Mouse (Mus musculus) kidney, postnatal 0 days (tissue): ENCODE measurements around the gene Hpf1. TPM values are rescaled to one million over a fixed set of nuclear protein-coding genes. Genes with fewer than 3 reads are reported as not detected.
A peak's percentile ranks its signal among the peaks of the same experiment; 100 is the strongest.

Experiments used
- ATAC-seq: fragments of 200-750 bp; cut with Nextera tagmentation; replicated peaks from 2 replicates; pipeline ENCODE4 v1.8.0; 2017; ENCODE audit warnings: low read depth, moderate number of reproducible peaks, moderate TSS enrichment, moderate library complexity; ENCODE audit not compliant: low FRiP score
- DNase-seq: peaks from one replicate; pipeline ENCODE4 v3.0.0-alpha.2; 2016; ENCODE audit warnings: low spot score
- H3K27ac ChIP-seq: fragments of 300-500 bp; sonication (generic); 2 replicates; pipeline ENCODE4 v1.5.1; 2014; ENCODE audit warnings: mild to moderate bottlenecking
- H3K27me3 ChIP-seq: fragments of 300-500 bp; sonication (generic); 2 replicates; pipeline ENCODE4 v1.6.1; 2014; ENCODE audit warnings: low read length, mixed read lengths; ENCODE audit not compliant: insufficient read depth
- H3K36me3 ChIP-seq: fragments of 300-500 bp; sonication (generic); 2 replicates; pipeline ENCODE4 v1.6.1; 2014; ENCODE audit warnings: low read length, mixed read lengths; ENCODE audit not compliant: insufficient read depth
- H3K4me1 ChIP-seq: fragments of 300-500 bp; sonication (generic); replicated peaks from 2 replicates; pipeline ENCODE4 v1.6.1; 2014; ENCODE audit warnings: antibody characterized with exemption, low read length, mixed read lengths; ENCODE audit not compliant: insufficient read depth
- H3K4me2 ChIP-seq: fragments of 300-500 bp; sonication (generic); 2 replicates; pipeline ENCODE4 v1.6.1; 2014; ENCODE audit warnings: mild to moderate bottlenecking, low read length, moderate library complexity, mixed read lengths
- H3K4me3 ChIP-seq: fragments of 300-500 bp; sonication (generic); replicated peaks from 2 replicates; pipeline ENCODE4 v1.5.1; 2014; ENCODE audit warnings: low read depth, low read length
- H3K9ac ChIP-seq: fragments of 300-500 bp; sonication (generic); 2 replicates; pipeline ENCODE4 v1.6.1; 2014; ENCODE audit warnings: low read depth, low read length
- H3K9me3 ChIP-seq: fragments of 300-500 bp; sonication (generic); replicated peaks from 2 replicates; pipeline ENCODE4 v1.6.1; 2016; ENCODE audit warnings: low read length, inconsistent platforms, mixed read lengths
- CTCF ChIP-seq: IDR thresholded peaks from 2 replicates; pipeline ENCODE4 v1.5.1; 2016; ENCODE audit warnings: antibody characterized with exemption, low read depth, mild to moderate bottlenecking, moderate library complexity
- WGBS: fragments of 180-500 bp; shearing (Covaris S2); extraction: QIAGEN DNeasy Blood & Tissue Kit; methylation state at CpG from one replicate; pipeline ENCODE4 v1.1.7; 2014; 5-methylcytosine and 5-hydroxymethylcytosine counted together
- polyA plus RNA-seq: library from polyadenylated mRNA; unstranded; fragments of >200 nt; fragmentation: Nextera tagmentation; extraction: Ambion mirVana; gene quantifications from 2 replicates; pipeline ENCODE4 v1.2.1, GENCODE M21; 2015

Hpf1 gene
- polyA plus RNA-seq, 1 experiment from 2014 or later: 88.4 TPM

DNA sequence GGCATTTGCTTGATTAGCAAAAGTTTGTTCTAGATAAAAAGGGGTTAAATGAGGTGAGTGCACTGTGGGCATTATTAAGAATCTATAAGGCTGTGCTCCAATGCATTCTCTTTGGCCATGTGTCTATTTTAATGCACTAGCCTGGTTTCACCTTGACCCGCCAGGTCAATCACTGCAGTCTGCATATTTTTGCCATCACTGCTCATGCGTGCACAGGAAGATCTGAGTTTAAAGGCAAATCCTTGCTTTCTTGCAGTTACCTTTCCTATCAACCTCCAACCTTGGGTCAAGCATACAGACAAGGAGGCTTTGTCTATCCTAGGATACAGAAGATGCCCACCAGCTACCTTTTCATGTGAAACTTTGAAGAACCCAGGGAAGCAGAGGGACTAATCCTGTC, 20.5 kb upstream of the Hpf1 start:
- H3K36me3 ChIP-seq: no peaks in the 10 kb centered on the region
- H3K4me3 ChIP-seq: no peak overlapping the region
- DNase-seq (no peak), ATAC-seq (0 out of 2 replicates have a peak, but pooled peaks have one; percentile 33)
- no peaks in the 10 kb centered on the region for H3K9me3 ChIP-seq
- H3K27ac ChIP-seq: no peak overlapping the region
- 49% methylated on average over 2 of the region's 2 CpGs for WGBS
- no peak overlapping the region for H3K4me2 ChIP-seq
- no peaks in the 10 kb centered on the region for H3K27me3 ChIP-seq
- no peak for TF ChIP-seq CTCF
- no peaks in the 10 kb centered on the region for H3K4me1 ChIP-seq
- H3K9ac ChIP-seq: no peak overlapping the region

DNA sequence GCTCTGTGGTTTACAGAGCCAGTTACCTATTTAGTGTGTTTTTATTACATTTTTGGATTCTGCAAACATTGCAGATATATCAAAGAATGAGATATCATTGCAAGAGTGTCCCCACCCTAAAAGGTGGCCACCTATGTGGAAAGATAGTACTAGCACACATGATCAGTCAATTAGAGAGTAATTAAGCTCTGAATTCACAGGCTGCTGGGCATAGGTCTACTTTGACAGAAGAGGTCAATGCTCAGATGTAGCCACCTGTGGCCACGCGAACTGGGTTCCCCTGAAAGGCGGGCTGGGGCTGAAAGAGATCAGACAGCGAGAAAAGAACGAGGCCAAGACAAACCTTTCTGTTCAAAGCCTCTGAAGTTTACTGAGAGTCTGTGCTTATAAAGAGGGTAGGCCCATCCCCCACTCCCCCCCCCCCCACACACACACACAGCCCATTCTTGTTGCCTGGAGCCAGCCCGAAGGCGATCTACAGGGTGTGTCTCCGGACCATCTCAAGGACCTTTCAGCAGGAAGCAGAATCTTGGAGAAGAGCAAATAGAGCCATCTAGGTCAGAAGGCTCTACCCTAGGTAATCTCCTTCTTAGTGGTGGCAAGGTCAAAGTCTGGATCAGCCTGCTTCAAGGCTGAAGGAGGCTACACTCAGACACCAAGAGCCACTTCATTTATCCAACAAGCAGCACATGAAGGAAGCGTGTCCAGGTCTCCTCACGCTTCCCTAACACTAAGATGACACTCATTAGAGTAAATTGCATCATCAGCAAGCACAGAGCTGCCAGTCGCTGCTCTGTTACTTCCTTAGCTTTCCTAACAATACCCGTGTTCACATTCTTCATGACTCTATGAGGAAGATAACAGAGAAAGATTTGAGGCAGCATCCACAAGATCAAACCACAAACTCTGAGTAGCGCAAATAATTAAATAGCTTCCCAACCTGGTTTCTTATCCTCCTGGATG, 19.7 kb upstream of the Hpf1 start:
- no peaks in the 10 kb centered on the region for H3K9me3 ChIP-seq
- H3K27me3 ChIP-seq: no peaks in the 10 kb centered on the region
- ATAC-seq: no peak
- DNase-seq: no peak
- H3K27ac ChIP-seq: no peak overlapping the region
- H3K4me1 ChIP-seq: no peaks in the 10 kb centered on the region
- 75% methylated on average over 13 of the region's 13 CpGs for WGBS
- H3K9ac ChIP-seq: no peak overlapping the region
- TF ChIP-seq CTCF: no peak
- H3K36me3 ChIP-seq: no peaks in the 10 kb centered on the region
- no peak overlapping the region for H3K4me3 ChIP-seq
- H3K4me2 ChIP-seq: no peak overlapping the region

- no peak overlapping the region for H3K27ac ChIP-seq
- no peak for TF ChIP-seq CTCF
- H3K36me3 ChIP-seq: no peaks in the 10 kb centered on the region
- no peaks in the 10 kb centered on the region for H3K4me1 ChIP-seq
- WGBS: 77% methylated on average over 2 of the region's 2 CpGs
- no peak overlapping the region for H3K4me3 ChIP-seq
- no peak overlapping the region for H3K4me2 ChIP-seq
- H3K27me3 ChIP-seq: no peaks in the 10 kb centered on the region
- no peak overlapping the region for H3K9ac ChIP-seq
- no peak for DNase-seq
- no peak for ATAC-seq
- H3K9me3 ChIP-seq: no peaks in the 10 kb centered on the region
These were observed 11.6 kb upstream of the Hpf1 start for GRCm38 (mm10) chr8:60878617-60879016.

DNA sequence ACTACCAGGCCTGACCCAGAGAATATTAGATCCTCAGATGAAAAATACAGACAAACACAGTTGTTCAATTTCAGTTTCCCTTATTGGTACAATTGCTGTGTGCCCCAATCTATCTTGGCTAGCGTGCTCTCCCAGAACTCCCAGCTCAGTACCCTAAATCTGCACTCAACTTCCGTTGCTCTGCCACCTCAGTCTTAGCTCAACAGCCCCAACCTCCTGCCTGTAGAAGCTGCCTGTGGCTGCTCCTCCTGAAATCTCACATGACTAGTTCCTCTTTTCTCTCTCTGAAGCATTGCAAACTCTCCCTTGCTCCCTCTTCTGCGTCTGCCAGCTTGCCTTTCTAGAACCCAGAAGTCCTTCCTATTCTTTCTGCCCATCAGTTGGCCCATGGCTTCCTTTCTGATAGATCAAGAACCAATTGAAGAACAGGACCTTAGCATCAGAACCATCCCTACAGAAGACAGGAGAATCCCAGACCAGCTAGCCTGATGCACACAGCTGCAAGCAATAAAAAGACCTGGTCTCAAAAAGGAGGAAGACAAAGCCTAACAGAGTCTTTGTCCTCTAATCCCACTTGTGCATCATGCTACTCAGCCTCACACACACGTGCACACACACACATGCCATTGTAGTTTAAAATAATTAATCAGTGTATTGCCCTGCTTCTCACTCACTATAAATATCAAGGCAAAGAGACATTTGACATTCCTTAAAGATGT, 6.6 kb upstream of the Hpf1 start:
- no peaks in the 10 kb centered on the region for H3K36me3 ChIP-seq
- no peak for DNase-seq
- 85% methylated on average over 4 of the region's 4 CpGs for WGBS
- no peak overlapping the region for H3K27ac ChIP-seq
- no peaks in the 10 kb centered on the region for H3K9me3 ChIP-seq
- ATAC-seq: no peak
- no peak for TF ChIP-seq CTCF
- no peak overlapping the region for H3K9ac ChIP-seq
- no peak overlapping the region for H3K4me3 ChIP-seq
- H3K27me3 ChIP-seq: no peaks in the 10 kb centered on the region
- no peaks in the 10 kb centered on the region for H3K4me1 ChIP-seq
- H3K4me2 ChIP-seq: no peak overlapping the region

GRCm38 (mm10) chr8:60886736-60887135, 3.5 kb upstream of the Hpf1 start:
- H3K27ac ChIP-seq: no peak overlapping the region
- H3K9ac ChIP-seq: no peak overlapping the region
- H3K27me3 ChIP-seq: no peaks in the 10 kb centered on the region
- WGBS: 53% methylated on average over 6 of the region's 6 CpGs
- TF ChIP-seq CTCF: no peak
- peaks cover 3% of the 10 kb centered on the region; the same call in 1 of the 2 replicates for H3K4me1 ChIP-seq
- no peak overlapping the region for H3K4me3 ChIP-seq
- DNase-seq: no peak
- no peaks in the 10 kb centered on the region for H3K9me3 ChIP-seq
- ATAC-seq: no peak
- no peaks in the 10 kb centered on the region for H3K36me3 ChIP-seq
- H3K4me2 ChIP-seq: no peak overlapping the region

GRCm38 (mm10) chr8:60889131-60889842, 931 bp upstream of the Hpf1 start:
- 86% methylated on average over 11 of the region's 11 CpGs for WGBS
- Histone ChIP-seq H3K27ac (no peak overlapping the region), H3K9ac (no peak overlapping the region), H3K36me3 (no peaks in the 10 kb centered on the region), H3K4me1 (peaks cover 3% of the 10 kb centered on the region; the same call in 1 of the 2 replicates), H3K4me2 (peak overlapping the region; percentile 73; the same call in 1 of the 2 replicates), H3K27me3 (no peaks in the 10 kb centered on the region), H3K9me3 (no peaks in the 10 kb centered on the region), H3K4me3 (peak overlapping the region; percentile 84)
- DNase-seq (no peak), ATAC-seq (no peak)
- TF ChIP-seq CTCF: no peak
